Mouse (Mus musculus) erythroblast, embryonic 14.5 days (primary cell): Measurements from ENCODE around the gene Vps72.

ENCODE experiments used
- GATA1 ChIP-seq: IDR thresholded peaks from 2 replicates; pipeline ENCODE4 v1.6.1; 2012; ENCODE audit warnings: low read length, inconsistent platforms, mixed read lengths
- TAL1 ChIP-seq: IDR thresholded peaks from 3 replicates; pipeline ENCODE4 v1.6.1; 2012; ENCODE audit warnings: low read length, inconsistent platforms, mixed read lengths

DNA sequence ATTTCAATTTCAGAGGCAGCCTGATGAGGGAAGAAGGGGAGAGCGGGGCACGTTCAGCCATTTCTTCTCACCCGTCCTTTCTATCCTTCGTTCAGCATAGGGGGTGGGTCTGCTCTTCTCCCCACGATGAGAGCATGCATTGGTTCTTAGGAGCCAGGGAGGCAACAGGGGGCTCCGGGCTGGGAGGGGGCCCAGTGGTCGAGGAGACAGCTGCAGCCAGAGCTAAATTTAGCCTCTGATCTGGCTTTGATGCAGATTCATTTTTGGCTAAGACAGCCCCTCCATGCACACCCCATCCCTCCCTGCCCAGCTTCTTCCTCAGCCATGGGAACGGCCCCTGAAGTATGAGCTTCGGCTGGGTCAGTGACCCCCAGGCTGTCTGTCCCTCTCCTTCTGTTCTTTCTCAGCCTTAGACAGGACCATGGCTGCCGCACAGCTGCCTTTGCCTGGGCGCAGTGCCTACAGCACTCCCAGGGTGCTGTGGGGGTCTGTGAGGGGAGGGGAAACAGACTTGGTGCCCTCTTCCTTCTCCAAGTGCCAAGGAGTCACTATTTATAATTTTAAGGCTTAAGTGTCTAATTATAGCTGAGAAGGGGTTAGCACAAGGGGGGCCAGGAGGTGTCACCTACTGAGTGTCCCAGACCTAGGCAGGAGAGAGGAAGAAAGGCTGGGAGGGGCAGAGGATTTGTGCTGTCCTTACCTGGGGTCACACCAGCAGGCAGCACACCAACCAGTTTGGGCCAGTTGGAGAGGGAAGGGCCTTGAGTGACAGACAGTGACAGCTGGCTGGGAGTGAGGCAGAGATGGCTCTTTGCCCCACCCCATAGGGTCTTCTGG is 52.8 kb downstream of the Vps72 start:
- TF ChIP-seq GATA1, result no peak
- TF ChIP-seq TAL1, result no peak
